In the genomic region with DNA sequence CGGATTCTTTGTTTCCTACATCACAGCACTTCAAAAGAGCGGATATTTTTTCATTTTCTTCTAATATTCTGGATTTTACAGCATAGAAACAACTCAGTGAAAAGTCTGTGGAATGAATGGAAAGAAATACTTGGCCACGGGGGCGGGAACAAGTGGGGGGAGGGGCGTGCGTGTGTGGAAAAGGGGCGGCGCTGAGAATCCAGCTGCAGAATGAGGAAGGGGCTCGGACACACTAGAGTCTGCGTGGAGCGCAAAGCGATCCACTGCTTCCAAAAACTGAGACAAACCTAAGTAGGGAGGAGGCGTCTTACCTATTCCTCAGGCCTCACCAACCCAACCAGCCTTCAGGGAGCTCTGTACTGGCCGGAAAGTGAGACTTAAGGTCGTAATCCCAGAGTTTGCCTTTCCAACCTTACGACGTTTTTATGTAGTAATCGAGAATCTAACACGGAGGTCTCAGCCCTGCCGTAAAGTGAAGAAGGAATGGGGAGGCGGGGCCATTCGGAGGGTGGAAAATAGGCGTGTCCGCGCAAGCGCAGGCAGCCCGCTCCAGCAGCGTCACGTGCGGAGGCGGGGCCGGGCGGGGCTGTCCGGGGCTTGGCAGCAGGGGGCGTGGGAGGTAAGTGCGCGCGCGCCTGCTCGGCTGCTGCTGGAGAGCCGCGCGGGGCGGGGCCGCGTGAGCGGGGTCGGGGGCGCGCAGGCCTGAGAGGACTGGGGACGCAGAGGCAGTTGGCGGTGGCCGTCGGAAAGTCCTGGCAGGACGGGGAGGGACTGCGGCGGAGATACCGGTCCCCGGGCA, we compare ENCODE assay signal across 8 mouse cellular contexts. TPM values are rescaled to one million over a fixed set of nuclear protein-coding genes. Genes with fewer than 3 reads are reported as not detected.
DNase-seq lines count a peak whose midpoint lies in the region; ATAC-seq lines count a peak whose summit lies in the region.

A gene (minus strand): TSS at position 444 of the 799 bp plus-strand sequence.
A gene (plus strand): TSS at position 630 of the 799 bp plus-strand sequence.

- H3K4me2 ChIP-seq in hindbrain, embryonic 11.5 days (replicated peaks; ENCODE audit: low read depth, low read length): peak within 1 kb of the TSS; percentile 77

- H3K9me3 ChIP-seq in hindbrain, embryonic 11.5 days (ENCODE audit: control insufficient read depth, low read length): no peaks in the 10 kb centered on the region

- DNase-seq in Muller cell, postnatal 12 days (ENCODE audit: inconsistent ontology term): peak; percentile 99
- peak; percentile 99 for DNase-seq in cerebellum, adult 9-11 months
- peak; percentile 98 to 100 for DNase-seq in frontal cortex, adult 2 months (ENCODE audit: extremely low spot score in 1 of 2, low spot score in 1 of 2)
- peak; percentile 100 for DNase-seq in hindbrain, embryonic 11.5 days (ENCODE audit: low spot score)
- peak; percentile 99 to 100 for DNase-seq in layer of hippocampus, postnatal 10 days (ENCODE audit: low spot score in 2 of 2)
- peak; percentile 99 for DNase-seq in lung, postnatal 10 days
- peak; percentile 100 for DNase-seq in ovary, postnatal 36 days (ENCODE audit: low spot score)
- DNase-seq in thymus, postnatal 25 days: peak; percentile 100

- H3K4me1 ChIP-seq in hindbrain, embryonic 11.5 days (replicated peaks; ENCODE audit: control insufficient read depth, insufficient read depth, low read length): no peaks in the 10 kb centered on the region

- H3K27ac ChIP-seq in hindbrain, embryonic 11.5 days (ENCODE audit: low read depth, low read length): peak within 1 kb of the TSS; percentile 91

- H3K4me3 ChIP-seq in hindbrain, embryonic 11.5 days (ENCODE audit: low read depth, low read length): peak within 1 kb of the TSS; percentile 75

- no peaks in the 10 kb centered on the region for H3K27me3 ChIP-seq in hindbrain, embryonic 11.5 days (ENCODE audit: control insufficient read depth, insufficient read depth, low read length)

- H3K36me3 ChIP-seq in hindbrain, embryonic 11.5 days (ENCODE audit: control insufficient read depth, insufficient read depth, low read length): no peaks in the 10 kb centered on the region

- peak within 1 kb of the TSS; percentile 77 for H3K9ac ChIP-seq in hindbrain, embryonic 11.5 days (ENCODE audit: low read depth, low read length)

- ATAC-seq in hindbrain, embryonic 11.5 days (ENCODE audit: low FRiP score): peak; percentile 94

- under 1% methylated on average over 54 of the region's 59 CpGs for WGBS in hindbrain, embryonic 11.5 days

RNA-seq across cellular contexts. Expression of the first gene that starts in this region (rescaled TPM):
- 5.1 and 7.0 TPM in 2 replicates for polyA plus RNA-seq in frontal cortex, adult 2 months (2012; rRNA removed)
- 22.8 and 24.1 TPM in 2 replicates for polyA plus RNA-seq in hindbrain, embryonic 11.5 days (2014; fragmentation: Nextera tagmentation; extraction: Ambion mirVana)
- 1 to 10 TPM; 5.1 to 6.8 TPM for total RNA-seq in layer of hippocampus, postnatal 10 days (2021)

RNA-seq across cellular contexts. Expression of the second gene that starts in this region (rescaled TPM):
- 20.8 and 21.9 TPM in 2 replicates for polyA plus RNA-seq in frontal cortex, adult 2 months (2012; rRNA removed)
- polyA plus RNA-seq in hindbrain, embryonic 11.5 days (2014; fragmentation: Nextera tagmentation; extraction: Ambion mirVana): 22.2 and 25.3 TPM in 2 replicates
- total RNA-seq in layer of hippocampus, postnatal 10 days (2021): 10 to 100 TPM; 69.7 to 78.4 TPM

Comparison
In these comparisons a context has a peak if more than half of its experiments do, and no peak if none do; other contexts are left out.
1. Peak in every context shown above with its lines: DNase-seq, ATAC-seq, H3K4me3 ChIP-seq and H3K27ac ChIP-seq.